Mouse (Mus musculus): ENCODE results near the gene Stk38l.
"Not testable (repeated sequence)": the region's sequence is repeated elsewhere in the genome, so short reads cannot be mapped to it uniquely, and the experiment has no call there.

Stk38l gene

DNA sequence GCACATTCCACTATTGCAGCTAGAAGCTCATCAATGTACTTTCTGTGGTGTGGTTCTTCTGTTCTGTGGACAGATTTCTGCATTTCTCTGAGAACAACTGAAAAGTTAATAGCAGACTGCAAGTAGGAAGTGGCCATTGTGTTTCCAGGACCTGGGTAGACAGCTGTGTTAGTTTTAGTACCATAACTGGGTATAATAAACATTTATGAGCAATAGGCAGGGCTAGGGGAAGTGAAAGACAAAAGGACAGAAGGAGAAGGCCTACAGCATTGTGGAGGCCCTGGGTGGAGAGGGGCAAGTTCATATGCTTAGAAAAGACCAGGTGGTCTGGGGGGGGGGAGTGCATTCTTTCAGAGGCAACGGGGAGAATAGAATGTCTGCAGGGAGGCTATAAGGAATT is 8.8 kb downstream of the Stk38l start:
- CTCF ChIA-PET = no interaction called here

DNA sequence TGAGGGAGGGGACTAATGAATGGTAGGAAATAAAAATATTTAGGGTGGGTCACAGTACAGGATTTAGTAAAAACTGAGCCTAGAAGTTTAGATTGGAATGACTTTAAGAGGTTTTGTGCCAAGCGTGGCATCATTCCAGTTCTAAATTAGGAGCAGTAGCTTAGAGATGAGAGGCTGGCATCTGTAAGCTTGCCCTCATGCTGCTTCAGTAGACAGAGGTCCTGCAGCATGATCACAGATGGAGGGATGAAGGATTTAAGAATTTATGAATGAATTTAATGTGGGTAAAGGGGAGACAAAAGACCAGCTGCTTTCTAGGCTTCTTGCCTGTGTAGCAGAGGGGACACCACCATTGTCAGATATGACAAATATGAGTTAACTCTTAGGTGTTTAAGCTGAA is 14.1 kb downstream of the Stk38l start:
- CTCF ChIA-PET = no interaction called here

DNA sequence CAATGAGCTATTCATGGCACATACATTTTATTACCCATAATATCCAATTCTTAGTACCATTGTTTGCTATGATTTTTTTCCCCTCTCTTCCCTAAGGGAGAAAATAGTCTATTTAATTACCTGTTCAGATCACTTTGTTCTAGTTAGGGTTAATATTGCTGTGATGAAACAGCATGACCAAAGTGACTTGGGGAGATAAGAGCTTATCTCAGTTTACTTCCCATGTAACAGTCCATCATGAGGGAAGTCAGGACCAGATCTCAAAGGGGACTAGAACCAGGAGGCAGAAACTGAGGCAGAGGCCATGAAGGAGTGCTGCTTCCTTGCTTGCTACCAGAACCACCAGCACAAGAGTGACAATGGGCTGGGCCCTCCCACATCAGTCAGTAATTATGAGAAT is 15.9 kb downstream of the Stk38l start:
- CTCF ChIA-PET = no interaction called here

DNA sequence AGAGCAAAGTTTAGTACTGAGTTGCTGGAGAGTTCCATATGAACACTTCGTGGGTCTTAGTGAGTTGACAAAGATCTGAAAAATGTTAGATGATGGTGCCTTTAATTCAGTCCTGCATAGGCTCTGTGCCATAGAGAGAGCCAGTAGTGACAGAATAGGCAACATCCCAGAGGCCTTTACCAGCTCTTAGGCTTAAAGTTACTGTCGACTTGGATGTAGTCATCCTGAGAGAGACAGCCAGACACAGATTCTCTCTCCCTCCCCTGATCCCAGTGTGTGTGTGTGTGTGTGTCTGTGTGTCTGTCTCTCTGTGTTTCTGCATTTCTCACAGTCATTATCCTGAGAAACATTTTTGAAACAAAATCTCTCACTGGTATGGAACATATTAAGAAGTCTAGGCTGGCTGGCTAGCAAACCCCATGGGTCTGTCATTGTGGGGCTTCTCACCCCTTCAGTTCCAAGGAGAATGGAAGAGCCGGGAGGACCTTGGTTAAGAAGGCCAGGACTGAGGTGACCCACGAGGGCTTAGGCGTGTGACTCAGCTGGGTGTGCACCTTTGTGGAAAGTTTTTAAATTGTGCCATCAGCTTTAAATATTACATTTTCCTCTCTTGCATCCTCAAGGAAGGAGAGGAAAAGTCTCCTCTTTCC is 17.3 kb downstream of the Stk38l start:
- CTCF ChIA-PET = no interaction called here

DNA sequence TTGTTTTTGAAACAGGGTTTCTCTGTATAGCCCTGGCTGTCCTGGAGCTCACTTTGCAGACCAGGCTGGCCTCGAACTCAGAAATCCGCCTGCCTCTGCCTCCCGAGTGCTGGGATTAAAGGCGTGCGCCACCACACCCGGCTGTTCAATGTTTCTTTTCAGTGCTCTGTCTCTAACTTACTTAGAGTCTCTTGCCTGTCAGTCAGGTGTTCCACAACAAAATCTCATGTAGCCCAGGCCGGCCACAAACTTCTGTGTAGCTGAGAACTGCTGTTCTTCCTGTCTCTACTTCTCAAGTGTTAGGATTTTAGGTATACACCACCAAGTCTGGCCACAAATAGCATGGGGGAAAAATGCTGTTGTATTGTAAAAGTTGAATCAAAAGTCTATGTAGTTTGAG is 19.5 kb downstream of the Stk38l start:
- CTCF ChIA-PET = not testable (repeated sequence)

DNA sequence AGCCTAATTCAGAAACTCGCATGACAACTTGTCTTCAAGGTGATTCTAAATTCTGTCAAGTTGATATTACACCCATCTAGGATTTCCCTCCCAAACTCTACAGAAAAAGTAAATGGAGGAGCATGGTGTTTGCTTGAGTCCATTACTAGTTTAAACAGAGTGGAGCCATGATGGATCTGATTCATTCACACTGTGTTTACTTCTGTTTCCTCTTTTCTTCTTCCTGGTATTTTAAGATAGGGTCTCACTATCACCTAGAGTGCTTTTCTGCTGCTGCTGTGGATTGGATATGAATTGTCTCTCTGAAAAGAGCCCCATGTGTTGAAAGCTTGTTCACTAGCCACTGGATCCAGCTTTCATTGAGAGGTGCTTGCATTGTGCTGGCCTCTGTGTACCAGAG is 20.4 kb downstream of the Stk38l start:
- CTCF ChIA-PET = no interaction called here

DNA sequence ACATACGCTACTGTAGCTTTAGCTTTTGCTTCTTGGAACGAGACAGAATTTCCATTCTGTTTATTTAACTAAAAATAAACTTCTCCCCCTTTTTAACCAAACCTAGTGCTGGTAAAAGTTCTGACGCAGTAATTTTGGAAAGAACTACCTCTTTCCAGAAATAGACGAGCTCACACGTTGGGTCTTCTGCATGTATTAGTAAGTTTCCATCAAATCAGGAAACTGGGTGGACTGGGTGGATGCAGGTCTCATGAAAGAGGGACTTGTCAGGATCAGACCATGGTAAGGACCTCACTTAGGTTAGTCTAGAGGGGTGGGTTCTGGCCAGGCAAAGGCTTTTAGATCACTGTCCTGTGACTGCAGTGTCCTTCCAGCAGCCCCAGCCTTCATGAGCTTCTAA is 21.8 kb downstream of the Stk38l start:
- CTCF ChIA-PET = no interaction called here

DNA sequence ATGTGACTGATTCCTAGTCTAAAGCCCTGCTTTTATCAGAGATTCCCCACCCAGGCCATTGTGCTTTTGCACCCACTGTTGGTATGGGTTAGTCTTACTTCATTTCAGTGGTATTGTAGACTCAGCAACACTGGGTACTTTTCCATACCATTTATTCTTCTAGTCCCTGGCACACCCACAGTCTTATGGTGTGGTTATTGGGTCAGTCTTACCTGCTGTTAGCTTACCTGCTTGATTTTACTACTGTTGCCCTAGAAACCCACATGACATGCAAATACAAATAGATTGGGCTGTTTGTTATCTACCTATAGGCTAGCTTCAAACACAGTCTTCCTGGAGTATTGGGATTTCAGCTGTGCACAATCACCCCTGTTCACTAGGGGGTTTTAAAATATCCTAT is 22.3 kb downstream of the Stk38l start:
- CTCF ChIA-PET = no interaction called here

DNA sequence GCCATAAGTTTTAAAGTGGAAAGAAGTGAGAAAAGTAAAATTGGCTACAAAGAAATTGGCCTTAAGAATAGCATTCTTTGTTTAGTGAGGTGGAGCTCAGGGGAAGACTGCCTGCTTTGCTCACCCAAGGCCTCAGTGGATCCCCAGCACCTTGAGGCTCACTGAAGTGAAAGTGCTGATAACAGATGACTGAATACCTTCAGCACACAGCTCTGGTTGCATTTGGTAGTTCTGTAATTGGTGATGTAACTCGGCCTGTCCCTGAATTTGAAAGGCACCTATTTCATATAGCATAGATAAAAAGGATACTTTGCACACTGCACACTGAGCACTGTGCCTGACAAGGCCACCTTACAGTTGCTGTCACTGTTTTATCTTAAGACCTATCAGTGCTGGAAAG is 23.5 kb downstream of the Stk38l start:
- CTCF ChIA-PET = no interaction called here

DNA sequence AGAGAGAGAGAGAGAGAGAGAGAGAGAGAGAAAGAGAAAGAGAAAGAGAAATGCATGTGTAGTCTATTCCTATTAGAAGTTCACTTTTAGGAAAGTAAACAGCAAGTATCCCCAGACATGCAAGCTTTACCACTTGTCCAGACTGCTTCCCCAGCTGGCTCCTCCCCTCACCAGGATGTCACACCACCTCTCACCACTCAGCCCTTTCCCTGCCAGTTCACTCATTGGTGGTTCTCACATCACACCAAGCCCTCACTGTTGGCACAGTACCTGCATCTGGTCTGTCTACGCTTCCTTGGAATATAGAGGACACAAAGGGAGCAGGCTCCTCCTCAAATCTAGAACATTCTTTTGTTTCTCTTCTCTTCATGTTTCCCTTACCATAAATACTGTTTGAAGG is 26.9 kb downstream of the Stk38l start:
- CTCF ChIA-PET = no interaction called here

DNA sequence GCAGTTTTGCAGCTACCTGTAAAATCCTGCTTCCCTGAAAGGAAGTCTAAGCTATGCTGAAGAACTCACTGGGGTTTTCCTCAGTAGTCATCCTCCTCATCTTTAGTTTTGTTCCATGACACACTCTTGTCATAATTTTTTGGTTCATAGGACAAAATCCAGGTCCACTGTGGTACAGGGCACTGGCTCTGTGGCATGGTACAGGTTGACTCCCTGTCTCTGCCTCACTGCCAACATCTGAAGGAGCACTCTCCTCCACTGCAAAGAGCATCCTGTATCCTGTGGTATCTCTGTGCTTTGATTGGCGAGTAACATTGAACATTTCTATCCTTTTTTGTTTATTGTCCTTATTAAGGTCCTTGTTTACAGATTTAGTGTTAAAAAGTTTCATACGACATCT is 27.4 kb downstream of the Stk38l start:
- CTCF ChIA-PET = no interaction called here

DNA sequence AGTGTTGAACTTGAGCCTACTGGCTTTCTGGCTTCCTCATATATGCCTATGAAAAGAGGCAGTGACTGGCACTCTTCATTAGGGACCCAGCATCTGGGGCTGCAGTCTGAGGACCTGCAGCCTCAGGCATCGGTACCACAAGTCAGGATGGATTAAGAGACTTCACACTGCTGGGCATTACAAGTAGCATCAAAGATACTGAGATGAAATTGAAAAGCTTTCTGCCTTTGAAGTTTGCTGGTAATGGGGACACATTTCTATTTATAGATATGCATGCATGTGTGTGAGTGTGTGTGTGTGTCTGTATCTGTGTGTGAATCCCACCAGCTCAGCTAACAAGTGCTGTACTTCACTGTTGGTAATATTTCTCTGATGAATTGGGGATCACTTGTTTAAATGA is 27.8 kb downstream of the Stk38l start:
- CTCF ChIA-PET = no interaction called here

DNA sequence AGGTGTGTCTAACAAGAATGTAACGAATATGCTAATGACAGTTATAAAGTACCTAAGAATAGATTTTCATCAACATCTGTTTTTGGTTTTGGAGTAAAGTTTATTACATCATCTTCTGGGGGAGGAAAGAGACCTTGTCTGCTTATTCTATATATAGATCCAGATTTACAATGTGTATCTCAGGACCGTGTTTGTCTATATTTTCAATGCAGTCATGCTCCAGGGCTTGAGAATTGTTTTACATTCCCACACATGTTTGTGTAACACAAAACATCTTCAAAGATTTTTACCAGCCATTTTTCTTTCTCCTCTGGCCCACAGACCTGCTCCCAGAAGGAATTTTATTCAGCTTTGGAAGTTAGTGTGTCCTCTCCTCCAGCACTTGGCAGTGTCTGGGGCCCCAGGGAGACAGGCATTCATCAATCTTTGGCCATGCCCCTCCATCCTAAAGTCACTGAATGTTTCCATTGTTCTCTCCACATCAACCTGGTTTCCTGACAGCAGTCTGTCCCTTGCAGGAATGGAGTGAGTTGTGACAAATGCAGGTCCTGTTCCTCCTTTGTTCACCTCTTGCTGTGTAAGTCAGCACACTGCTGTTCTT is 28.9 kb downstream of the Stk38l start:
- CTCF ChIA-PET = no interaction called here

DNA sequence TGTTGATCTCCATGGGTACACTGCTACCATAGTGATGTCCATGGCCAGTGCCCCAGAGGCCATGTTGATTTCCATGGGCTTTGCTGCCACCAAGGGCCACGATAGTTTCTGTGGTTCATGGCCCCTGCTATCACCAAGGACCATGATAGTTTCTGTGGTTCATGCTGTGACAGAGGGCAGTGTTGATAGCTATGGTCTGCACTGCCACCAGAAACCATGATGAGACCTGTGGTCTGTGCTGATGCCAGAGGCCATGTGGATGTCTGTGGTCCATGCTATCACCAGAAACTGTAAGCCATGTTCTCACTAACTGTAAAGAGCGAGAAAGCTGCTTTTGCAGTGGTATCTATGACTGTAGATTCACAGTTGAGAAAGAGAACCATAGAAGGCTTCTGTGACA is 30.3 kb downstream of the Stk38l start:
- CTCF ChIA-PET = no interaction called here

DNA sequence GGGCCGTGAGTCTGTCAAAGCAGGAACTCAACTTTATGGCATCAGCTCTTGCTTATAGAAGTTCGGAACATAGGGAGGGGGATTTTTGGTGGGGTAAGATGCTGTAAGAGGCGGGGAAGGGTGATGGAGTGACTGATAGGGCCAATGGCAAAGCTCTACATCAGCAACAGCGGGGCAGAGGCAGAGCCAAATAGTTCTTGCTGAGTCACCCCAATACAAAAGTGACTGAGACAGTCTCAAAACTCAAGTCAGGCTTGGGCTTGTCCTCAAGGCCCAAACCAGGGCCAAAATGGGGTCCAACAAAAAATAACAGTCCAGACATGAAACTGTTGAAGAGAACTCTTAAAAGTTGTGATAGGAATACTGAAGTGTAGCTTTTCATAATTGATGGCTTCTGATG is 30.9 kb downstream of the Stk38l start:
- CTCF ChIA-PET = no interaction called here

DNA sequence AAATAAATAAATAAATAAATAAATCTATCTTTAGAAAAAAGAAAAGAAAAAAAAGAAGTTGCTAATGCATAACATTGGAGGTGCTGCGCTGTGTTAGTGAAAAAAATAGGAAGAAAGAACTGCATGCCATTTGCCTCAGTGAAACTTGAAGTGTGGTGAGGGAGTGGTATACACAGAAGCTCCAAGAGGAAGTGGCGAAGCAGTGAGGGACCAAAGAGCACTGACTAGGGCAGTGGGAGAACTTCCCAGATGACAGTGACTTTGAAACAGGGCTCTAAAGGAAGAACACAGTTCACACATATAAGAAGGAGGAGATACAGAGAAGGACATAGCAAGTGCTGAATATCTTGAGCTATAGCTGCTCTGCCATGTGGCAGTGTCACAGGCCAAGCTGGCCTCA is 34.2 kb downstream of the Stk38l start:
- CTCF ChIA-PET = no interaction called here

DNA sequence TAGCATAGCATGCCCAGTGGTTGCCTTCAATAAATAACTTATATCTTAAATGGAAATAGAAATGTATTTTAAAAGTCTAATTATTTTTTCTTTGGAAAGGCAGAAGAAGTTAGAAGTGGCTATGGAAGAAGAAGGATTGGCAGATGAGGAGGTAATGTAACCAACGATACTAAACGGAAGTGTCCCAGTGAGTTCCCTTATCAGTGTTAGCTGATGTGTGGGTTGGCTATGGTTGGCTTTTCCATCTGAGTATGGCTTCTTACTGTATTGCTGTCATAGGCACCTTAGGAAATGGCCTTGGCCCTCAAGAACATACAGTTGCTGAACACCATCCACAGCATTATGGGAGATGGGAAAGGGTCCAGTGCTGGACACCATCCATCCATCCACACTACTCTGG is 35.2 kb downstream of the Stk38l start:
- CTCF ChIA-PET = no interaction called here

DNA sequence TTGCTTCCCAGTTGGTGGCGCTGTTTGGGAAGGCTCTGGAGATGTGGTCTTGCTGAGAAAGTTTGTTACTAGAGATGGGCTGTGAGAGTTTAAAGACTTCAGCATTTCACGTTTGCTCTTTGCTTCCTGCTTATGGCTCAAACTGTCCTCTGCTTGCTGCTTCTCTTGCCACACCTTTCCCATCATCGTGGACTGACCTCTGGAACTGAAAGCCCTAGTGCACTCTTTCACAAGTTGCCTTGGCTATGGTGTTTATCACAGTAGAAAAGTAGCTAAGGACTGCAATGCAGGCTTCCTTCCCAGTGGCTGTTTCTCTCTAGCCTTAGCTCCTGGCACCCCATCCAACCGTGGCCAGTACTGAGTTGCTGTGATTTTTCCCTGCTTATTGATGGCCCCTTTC is 35.9 kb downstream of the Stk38l start:
- CTCF ChIA-PET = no interaction called here

DNA sequence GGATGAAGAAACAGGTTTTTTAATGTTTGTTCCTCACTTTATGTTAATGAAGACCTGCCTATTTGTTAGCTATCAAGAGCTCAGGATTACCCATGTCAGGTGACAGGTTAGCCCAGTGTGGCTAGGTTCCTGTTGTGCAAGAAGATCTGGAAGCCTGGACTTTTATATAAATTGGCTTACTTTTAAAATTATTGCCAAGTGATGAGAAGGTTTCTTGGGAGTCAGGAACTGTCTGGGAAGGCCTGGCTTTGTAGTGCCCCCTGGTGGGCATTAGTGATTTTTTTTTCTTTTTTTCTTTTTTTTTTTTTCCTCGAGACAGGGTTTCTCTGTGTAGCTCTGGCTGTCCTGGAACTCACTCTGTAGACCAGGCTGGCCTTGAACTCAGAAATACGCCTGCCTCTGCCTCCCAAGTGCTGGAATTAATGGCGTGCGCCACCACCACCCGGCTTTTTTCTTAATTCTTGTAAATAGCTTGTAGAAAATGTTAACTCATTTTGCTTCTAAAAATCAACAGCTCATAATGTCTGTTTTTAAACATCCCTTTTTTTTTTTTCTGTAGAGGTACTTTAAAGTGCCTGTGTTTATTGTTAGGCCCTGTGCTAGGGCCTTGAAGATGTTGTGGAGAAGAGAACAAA is 37.6 kb downstream of the Stk38l start:
- CTCF ChIA-PET = interaction anchor here (0.6 to 0.8 kb wide), 3 partner anchors 36 to 159 kb away, joined by 3 to 8 read pairs (median 3); no protein-coding TSS in a partner anchor

DNA sequence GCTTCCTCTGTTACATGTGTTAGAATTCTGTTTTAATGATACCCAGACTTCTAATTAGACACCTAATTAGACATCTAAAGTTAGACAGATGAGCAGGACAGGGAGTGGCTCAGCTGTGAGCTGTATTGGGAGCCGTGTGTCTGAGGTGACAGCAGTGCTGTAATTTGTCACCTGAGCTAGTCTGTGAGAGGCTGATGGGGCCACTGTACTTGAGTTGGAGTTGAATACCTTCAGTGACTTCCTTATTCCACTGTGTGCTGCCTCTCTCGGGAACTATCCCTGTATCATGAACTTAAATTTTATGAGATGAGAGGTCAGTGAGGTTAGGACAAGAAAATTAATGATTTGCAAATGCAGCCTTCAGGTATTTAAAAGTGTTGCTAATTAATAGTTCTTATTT is 39.8 kb downstream of the Stk38l start:
- CTCF ChIA-PET = no interaction called here

DNA sequence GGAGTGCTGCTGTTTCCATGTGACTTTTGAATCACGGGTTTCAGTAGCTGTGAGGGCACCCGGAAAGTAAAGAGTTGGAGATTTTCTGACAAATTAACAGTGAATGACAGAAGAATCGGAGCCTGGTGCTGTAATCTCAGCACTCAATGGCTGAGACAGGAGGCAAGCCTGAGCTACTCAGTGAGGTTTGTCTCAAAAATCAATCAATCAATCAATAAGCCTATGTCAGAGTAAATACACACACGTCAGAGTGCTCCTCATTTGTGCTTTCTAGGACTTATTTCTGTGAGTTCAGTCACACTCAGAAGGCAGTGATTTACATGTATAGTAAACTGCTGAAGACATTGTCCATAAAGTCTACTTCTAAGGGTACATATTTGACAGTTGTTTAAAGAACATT is 40.5 kb downstream of the Stk38l start:
- CTCF ChIA-PET = no interaction called here

DNA sequence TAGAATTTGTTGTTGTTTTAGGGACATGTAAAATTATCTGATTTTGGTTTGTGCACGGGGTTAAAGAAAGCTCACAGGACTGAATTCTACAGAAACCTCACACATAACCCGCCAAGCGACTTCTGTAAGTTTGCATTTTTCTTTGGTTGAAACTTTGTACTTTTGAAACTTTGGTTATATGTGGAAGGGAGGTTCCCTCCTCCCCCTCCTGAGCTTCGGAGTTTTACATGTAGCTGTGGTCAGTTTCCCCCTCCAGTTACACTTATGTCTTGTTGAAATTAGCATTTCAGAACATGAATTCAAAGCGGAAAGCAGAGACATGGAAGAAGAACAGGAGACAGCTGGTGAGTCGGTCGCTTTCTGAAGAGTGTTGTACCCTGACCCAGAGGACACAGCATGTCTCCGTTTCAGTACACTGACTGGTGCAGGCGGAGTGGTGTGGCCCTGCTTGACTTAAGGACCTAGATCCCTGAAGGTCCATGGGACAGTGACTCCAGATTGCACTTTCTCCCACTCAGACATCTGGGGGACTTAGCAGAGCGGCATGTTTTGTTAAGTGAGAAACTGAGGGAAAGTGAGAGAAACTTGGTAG is 44.1 kb downstream of the Stk38l start:
- CTCF ChIA-PET = no interaction called here

DNA sequence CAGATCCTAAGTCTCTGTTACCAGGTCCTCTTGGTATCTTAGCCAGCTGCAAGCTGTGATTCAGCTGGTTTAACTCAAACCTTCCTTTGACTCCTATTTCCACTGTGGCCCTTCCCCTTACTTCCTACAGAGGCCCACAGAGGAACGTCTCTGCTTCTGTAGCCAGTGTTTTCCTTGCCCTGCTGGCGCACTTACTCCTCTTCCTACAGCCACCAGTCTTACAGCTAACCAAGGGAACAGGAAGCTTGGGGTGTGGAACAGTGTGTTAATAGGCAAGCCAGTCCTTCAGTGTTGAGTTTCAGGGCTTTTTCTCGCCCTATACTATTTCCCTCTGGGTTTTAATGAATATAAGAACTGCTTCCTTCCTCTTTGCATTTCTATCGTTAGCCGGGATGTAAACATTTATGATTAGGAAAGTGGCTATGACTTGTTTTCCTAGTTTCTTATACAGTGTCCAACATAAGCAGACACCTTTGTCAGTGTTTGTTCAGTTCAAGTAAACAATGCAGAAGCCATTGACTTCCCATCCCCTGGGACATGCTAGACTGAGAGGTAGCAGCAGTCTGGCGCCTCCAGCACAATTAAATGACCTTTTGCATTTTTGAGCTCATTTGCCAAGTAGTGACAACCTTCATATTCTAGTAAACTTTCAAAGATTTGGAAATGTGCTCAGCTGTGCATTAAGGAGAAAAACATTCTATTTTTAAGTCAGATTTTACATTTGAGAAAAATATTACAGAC is 45.4 kb downstream of the Stk38l start:
- CTCF ChIA-PET = no interaction called here

Data from spleen, embryonic (tissue).